Mouse (Mus musculus): ENCODE results near the gene Slc39a9. TPM values are rescaled to one million over a fixed set of nuclear protein-coding genes. Genes with fewer than 3 reads are reported as not detected.

Gene Slc39a9
- polyA plus RNA-seq, 1 experiment from 2014 or later: 35.4 TPM

DNA sequence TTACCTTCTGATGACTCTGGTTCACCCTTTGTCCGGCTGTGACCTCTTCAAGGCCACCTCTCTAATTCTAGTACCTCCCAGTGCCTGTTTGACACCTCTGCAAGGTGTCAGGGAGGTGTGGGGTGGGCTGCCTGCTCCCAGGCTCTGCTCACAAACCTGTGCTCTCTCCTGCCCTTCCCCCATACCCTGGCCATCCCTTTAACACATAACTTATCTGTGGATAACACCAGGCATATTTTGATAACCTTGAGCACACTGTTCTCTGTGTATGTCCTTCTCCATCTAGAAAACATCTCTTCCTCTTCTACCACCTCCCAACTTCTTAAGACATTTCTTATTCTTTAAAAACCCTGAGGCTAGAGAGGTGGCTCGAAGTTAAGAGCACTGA lies 55.5 kb downstream of the Slc39a9 start:
- no peak for TF ChIP-seq CTCF (IDR thresholded peaks at IDR 0.05; ENCODE audit: low read depth)
- H3K36me3 ChIP-seq (ENCODE audit: control insufficient read depth, insufficient read depth): no peaks in the 10 kb centered on the region
- H3K9ac ChIP-seq (ENCODE audit: low read depth, low read length): no peak overlapping the region
- no peak overlapping the region for H3K27ac ChIP-seq (ENCODE audit: low read depth, low read length)
- H3K4me2 ChIP-seq (replicated peaks; ENCODE audit: low read depth): no peak overlapping the region
- H3K27me3 ChIP-seq (replicated peaks; ENCODE audit: control insufficient read depth, insufficient read depth, low read length): no peaks in the 10 kb centered on the region
- no peaks in the 10 kb centered on the region for H3K4me1 ChIP-seq (replicated peaks; ENCODE audit: control insufficient read depth, insufficient read depth, low read length)
- H3K9me3 ChIP-seq (ENCODE audit: control insufficient read depth): no peaks in the 10 kb centered on the region
- whole genome bisulfite sequencing: 79% methylated on average over 2 of the region's 2 CpGs
- no peak overlapping the region for H3K4me3 ChIP-seq (ENCODE audit: low read depth, low read length)
- ATAC-seq: no peak

DNA sequence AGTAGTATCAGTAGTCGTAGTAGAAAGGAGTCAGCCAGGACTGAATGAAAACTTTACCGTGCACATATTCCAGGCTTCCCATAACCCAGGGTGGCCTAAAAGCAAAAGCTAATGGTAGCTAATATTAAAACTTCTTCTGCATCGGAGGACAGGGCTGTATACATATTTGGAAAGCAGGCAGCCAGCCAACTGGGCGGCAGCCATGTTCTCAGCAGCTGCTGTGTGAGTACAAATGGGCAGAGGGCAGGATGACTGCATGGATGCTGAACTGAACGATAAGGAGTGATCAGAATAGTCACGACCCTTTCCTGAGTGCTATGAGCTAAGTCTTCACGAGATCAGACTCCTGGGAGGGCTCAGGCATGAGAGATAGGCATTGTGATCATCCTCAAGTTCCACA lies 57.6 kb downstream of the Slc39a9 start:
- Histone ChIP-seq H3K9ac (ENCODE audit: low read depth, low read length) (no peak overlapping the region), H3K27me3 (replicated peaks; ENCODE audit: control insufficient read depth, insufficient read depth, low read length) (no peaks in the 10 kb centered on the region), H3K4me1 (replicated peaks; ENCODE audit: control insufficient read depth, insufficient read depth, low read length) (no peaks in the 10 kb centered on the region), H3K4me3 (ENCODE audit: low read depth, low read length) (no peak overlapping the region), H3K36me3 (ENCODE audit: control insufficient read depth, insufficient read depth) (no peaks in the 10 kb centered on the region), H3K4me2 (replicated peaks; ENCODE audit: low read depth) (no peak overlapping the region), H3K27ac (ENCODE audit: low read depth, low read length) (no peak overlapping the region), H3K9me3 (ENCODE audit: control insufficient read depth) (no peaks in the 10 kb centered on the region)
- no peak for ATAC-seq
- 56% methylated on average over 7 of the region's 7 CpGs for WGBS
- TF ChIP-seq CTCF (IDR thresholded peaks at IDR 0.05; ENCODE audit: low read depth): no peak

DNA sequence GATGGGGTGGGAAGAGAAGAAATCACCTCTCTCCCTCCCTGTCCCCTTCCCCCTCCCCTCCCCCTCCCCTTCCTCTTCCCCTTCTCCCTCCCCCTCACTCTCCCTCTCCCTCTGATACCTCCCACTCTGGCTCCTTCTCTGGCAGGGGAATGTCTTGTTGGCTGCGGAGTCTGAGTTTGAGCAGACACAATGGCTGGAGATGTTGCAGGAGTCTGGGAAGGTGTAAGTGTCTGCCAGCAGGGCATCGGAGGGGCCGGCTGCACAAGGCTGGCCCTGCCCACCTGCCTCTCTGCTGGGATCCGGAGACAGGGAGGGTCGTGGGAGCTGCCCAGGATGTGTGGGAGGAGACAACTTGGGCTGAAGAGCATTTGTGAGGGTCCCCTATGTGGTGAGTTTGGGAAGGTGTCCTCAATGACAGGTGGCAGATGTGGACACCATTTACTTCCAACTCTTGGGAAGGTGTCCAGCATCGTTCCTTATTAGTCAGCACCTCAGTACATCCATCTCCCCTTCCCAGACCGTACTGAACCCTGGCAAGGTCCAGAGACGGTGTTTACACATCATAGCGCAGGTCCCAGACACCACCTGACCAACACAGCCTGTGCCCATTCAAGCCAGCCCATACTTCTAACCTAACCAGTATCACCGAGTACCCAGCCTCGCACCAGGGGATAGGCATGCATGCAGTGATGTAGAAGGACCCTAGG lies 62.7 kb downstream of the Slc39a9 start:
- ATAC-seq: peak; percentile 37; the same call in 1 of the 2 replicates
- H3K4me1 ChIP-seq (replicated peaks; ENCODE audit: control insufficient read depth, insufficient read depth, low read length): no peaks in the 10 kb centered on the region
- H3K9me3 ChIP-seq (ENCODE audit: control insufficient read depth): no peaks in the 10 kb centered on the region
- WGBS: 47% methylated on average over 11 of the region's 11 CpGs
- H3K27me3 ChIP-seq (replicated peaks; ENCODE audit: control insufficient read depth, insufficient read depth, low read length): no peaks in the 10 kb centered on the region
- no peak overlapping the region for H3K27ac ChIP-seq (ENCODE audit: low read depth, low read length)
- no peaks in the 10 kb centered on the region for H3K36me3 ChIP-seq (ENCODE audit: control insufficient read depth, insufficient read depth)
- TF ChIP-seq CTCF (IDR thresholded peaks at IDR 0.05; ENCODE audit: low read depth): no peak
- H3K9ac ChIP-seq (ENCODE audit: low read depth, low read length): no peak overlapping the region
- H3K4me2 ChIP-seq (replicated peaks; ENCODE audit: low read depth): no peak overlapping the region
- H3K4me3 ChIP-seq (ENCODE audit: low read depth, low read length): no peak overlapping the region

DNA sequence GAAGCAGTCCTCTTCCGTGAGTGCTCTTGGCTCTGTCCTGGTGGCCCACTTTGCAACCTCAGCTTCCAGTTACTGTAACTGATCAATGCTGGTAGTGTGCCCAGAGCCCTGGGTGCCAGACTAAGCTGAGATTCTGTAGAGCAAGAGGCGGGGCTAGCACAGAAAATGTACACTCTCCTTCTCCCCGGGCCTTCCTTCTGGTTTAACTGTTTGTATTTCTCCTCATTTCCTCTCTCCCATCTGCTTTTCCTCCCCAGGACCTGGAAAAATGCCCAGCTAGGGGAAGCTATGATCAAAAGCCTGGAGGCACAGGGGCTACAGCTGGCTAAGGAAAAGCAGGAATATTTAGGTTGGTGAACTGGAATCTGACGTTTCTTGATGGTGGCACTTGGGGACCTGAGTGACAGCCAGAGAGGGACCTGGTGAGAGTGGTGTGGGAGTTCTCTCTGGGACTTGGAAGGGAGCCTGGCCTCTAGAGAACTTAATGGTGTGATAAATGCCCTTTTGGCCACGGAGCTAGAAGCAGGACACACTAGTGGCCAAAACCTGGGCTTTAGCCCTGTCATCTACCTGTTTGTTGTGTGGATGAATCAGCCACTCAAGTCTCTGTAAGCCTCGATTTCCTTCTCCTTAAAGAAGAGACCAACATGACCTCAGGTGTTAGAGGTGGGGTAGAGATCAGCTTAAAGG lies 63.4 kb downstream of the Slc39a9 start:
- H3K4me3 ChIP-seq (ENCODE audit: low read depth, low read length): no peak overlapping the region
- no peaks in the 10 kb centered on the region for H3K36me3 ChIP-seq (ENCODE audit: control insufficient read depth, insufficient read depth)
- no peak for ATAC-seq
- 43% methylated on average over 6 of the region's 6 CpGs for WGBS
- H3K27me3 ChIP-seq (replicated peaks; ENCODE audit: control insufficient read depth, insufficient read depth, low read length): no peaks in the 10 kb centered on the region
- no peaks in the 10 kb centered on the region for H3K9me3 ChIP-seq (ENCODE audit: control insufficient read depth)
- H3K27ac ChIP-seq (ENCODE audit: low read depth, low read length): no peak overlapping the region
- no peaks in the 10 kb centered on the region for H3K4me1 ChIP-seq (replicated peaks; ENCODE audit: control insufficient read depth, insufficient read depth, low read length)
- H3K9ac ChIP-seq (ENCODE audit: low read depth, low read length): no peak overlapping the region
- no peak for TF ChIP-seq CTCF (IDR thresholded peaks at IDR 0.05; ENCODE audit: low read depth)
- H3K4me2 ChIP-seq (replicated peaks; ENCODE audit: low read depth): no peak overlapping the region

DNA sequence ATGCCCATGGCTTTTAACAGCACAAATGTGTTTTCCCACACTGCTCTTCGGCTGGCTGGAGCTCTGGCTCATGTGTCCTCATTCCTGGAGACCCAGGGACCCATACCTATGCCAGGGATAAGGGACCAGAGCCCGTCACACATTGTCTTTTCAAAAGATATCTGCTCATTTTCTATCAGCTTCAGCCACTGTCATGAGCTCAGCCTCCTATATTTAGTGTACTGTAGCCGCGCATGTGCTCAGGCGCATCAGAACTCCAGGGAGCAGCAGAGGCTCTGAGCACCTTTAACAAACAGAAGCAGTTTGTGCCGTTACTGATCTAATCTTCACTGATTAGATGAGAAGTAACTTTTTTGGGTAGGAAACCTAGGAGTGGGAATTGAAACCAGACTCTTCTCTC lies 72.2 kb downstream of the Slc39a9 start:
- no peak for TF ChIP-seq CTCF (IDR thresholded peaks at IDR 0.05; ENCODE audit: low read depth)
- H3K4me1 ChIP-seq (replicated peaks; ENCODE audit: control insufficient read depth, insufficient read depth, low read length): no peaks in the 10 kb centered on the region
- WGBS: 69% methylated on average over 6 of the region's 6 CpGs
- ATAC-seq: no peak
- H3K9ac ChIP-seq (ENCODE audit: low read depth, low read length): no peak overlapping the region
- H3K27ac ChIP-seq (ENCODE audit: low read depth, low read length): no peak overlapping the region
- H3K36me3 ChIP-seq (ENCODE audit: control insufficient read depth, insufficient read depth): no peaks in the 10 kb centered on the region
- no peaks in the 10 kb centered on the region for H3K27me3 ChIP-seq (replicated peaks; ENCODE audit: control insufficient read depth, insufficient read depth, low read length)
- H3K4me3 ChIP-seq (ENCODE audit: low read depth, low read length): no peak overlapping the region
- H3K4me2 ChIP-seq (replicated peaks; ENCODE audit: low read depth): no peak overlapping the region
- no peaks in the 10 kb centered on the region for H3K9me3 ChIP-seq (ENCODE audit: control insufficient read depth)

DNA sequence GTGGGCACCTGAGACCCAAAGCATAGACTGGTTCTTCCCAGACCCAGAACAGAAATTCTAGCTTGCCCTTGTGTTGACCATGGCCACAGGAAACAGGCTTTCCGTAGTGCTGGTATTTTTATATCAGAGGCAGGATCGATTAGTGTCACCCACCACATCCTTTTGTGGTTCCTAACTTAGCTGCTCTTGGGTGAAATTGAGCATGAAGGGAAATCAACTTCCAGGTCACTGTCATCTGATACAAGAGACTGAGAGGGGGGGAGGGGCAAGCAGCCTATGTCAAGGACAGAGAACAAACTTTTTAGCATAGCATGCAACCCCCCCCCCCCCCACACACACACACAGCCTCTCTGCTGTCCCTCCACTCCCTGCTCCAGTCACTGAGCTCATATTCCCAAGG lies 75.5 kb downstream of the Slc39a9 start:
- no peak for ATAC-seq
- H3K27me3 ChIP-seq (replicated peaks; ENCODE audit: control insufficient read depth, insufficient read depth, low read length): no peaks in the 10 kb centered on the region
- H3K4me1 ChIP-seq (replicated peaks; ENCODE audit: control insufficient read depth, insufficient read depth, low read length): no peaks in the 10 kb centered on the region
- no peaks in the 10 kb centered on the region for H3K9me3 ChIP-seq (ENCODE audit: control insufficient read depth)
- no peaks in the 10 kb centered on the region for H3K36me3 ChIP-seq (ENCODE audit: control insufficient read depth, insufficient read depth)
- no peak overlapping the region for H3K4me3 ChIP-seq (ENCODE audit: low read depth, low read length)
- no peak overlapping the region for H3K4me2 ChIP-seq (replicated peaks; ENCODE audit: low read depth)
- no peak overlapping the region for H3K9ac ChIP-seq (ENCODE audit: low read depth, low read length)
- TF ChIP-seq CTCF (IDR thresholded peaks at IDR 0.05; ENCODE audit: low read depth): no peak
- no peak overlapping the region for H3K27ac ChIP-seq (ENCODE audit: low read depth, low read length)
- WGBS: 85% methylated on average over 2 of the region's 2 CpGs
